13 mouse cellular contexts compared by ENCODE assay signal in the genomic region with DNA sequence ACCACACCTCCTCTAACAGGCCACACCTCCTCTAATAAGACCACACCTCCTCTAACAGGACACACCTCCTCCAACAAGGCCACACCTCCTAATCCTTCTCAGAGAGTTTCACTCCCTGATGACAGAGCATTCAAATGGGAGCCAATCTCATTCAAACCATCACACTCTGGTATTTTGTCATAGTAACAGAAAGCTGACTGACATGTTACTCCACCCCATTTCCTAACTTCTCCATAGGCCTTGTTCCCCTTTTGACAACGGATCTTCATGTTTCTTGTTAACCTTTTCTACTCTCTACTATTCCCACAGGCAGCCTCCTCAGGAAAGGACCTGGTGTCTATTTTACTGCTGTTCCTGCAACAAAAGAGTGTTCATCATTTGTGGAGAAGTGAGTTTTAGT.
"Had no signal": no experiment of that assay in that cellular context is flagged by ENCODE, and none has a peak within 500 bp of the region (broad histone marks: within the 10 kb centered on the region; RNA-seq: fewer than 3 reads in every experiment).

No protein-coding gene starts in this region.

- DNase-seq: liver, postnatal 0 days; lung, adult 2 months; lung, postnatal 14 days; lung, postnatal 36 days; right cerebral cortex, postnatal 25 days; right cerebral cortex, postnatal 4 days; spleen, adult 18-20 months; thymus, adult 18-20 months; thymus, postnatal 14 days; thymus, postnatal 36 days had no signal

- ATAC-seq: liver, postnatal 0 days; lung, postnatal 0 days; midbrain, embryonic 13.5 days; midbrain, embryonic 15.5 days had no signal
